Mouse (Mus musculus) heart, adult 2 months (tissue): ENCODE measurements around the gene 1700012B07Rik. TPM values are rescaled to one million over a fixed set of nuclear protein-coding genes. Genes with fewer than 3 reads are reported as not detected.

Experiments
- DNase-seq, 2 experiments: peaks; one replicate each; pipeline ENCODE4 v3.0.0; 2021
- H3K27ac ChIP-seq: fragments of 200-600 bp; 2 replicates; pipeline ENCODE4 v1.8.1; 2022
- H3K27me3 ChIP-seq: fragments of 200-500 bp; 2 replicates; pipeline ENCODE4 v1.6.1; 2012; ENCODE audit warnings: mild to moderate bottlenecking, low read length, inconsistent platforms, mixed read lengths; ENCODE audit not compliant: control insufficient read depth, insufficient read depth
- H3K36me3 ChIP-seq: fragments of 200-500 bp; 2 replicates; pipeline ENCODE4 v1.6.1; 2012; ENCODE audit warnings: low read length, inconsistent platforms; ENCODE audit not compliant: control insufficient read depth, insufficient read depth
- H3K4me1 ChIP-seq: fragments of 200-500 bp; 2 replicates; pipeline ENCODE4 v1.6.1; 2011; ENCODE audit warnings: low read length; ENCODE audit not compliant: control insufficient read depth, insufficient read depth
- H3K4me3 ChIP-seq: fragments of 200-600 bp; 2 replicates; pipeline ENCODE4 v1.8.1; 2022
- H3K79me2 ChIP-seq: fragments of 200-500 bp; replicated peaks from 2 replicates; pipeline ENCODE4 v1.6.1; 2012; ENCODE audit warnings: mild to moderate bottlenecking, inconsistent platforms, low read length, moderate library complexity, mixed read lengths; ENCODE audit not compliant: control insufficient read depth, insufficient read depth
- H3K9ac ChIP-seq: fragments of 200-500 bp; 2 replicates; pipeline ENCODE4 v1.6.1; 2012; ENCODE audit warnings: low read depth, mild to moderate bottlenecking, control low read depth, inconsistent platforms, low read length, mixed read lengths
- CTCF ChIP-seq: fragments of 200-600 bp; IDR thresholded peaks from 2 replicates; pipeline ENCODE4 v1.8.1; 2022; ENCODE audit warnings: antibody characterized with exemption, mild to moderate bottlenecking, moderate library complexity
- EP300 ChIP-seq: fragments of 200-500 bp; IDR thresholded peaks from 2 replicates; pipeline ENCODE4 v1.6.1; 2011; ENCODE audit warnings: low read depth, low read length, control low read depth; ENCODE audit not compliant: insufficient read depth
- POLR2A ChIP-seq: fragments of 200-500 bp; IDR thresholded peaks from 2 replicates; pipeline ENCODE4 v1.6.1; 2011; ENCODE audit warnings: mild to moderate bottlenecking, low read depth, low read length, control low read depth; ENCODE audit not compliant: insufficient read depth
- WGBS: fragments of 180-500 bp; shearing (Covaris S2); methylation state at CpG from one replicate; pipeline ENCODE4 v1.1.7; 2018; 5-methylcytosine and 5-hydroxymethylcytosine counted together
- intact Hi-C: fragments of 180-260 bp; cut with DNase I; formaldehyde crosslinking; loops from one replicate; pipeline ENCODE4 v1.15.1; 2025
- polyA plus RNA-seq: library from polyadenylated mRNA; depleted of rRNA; stranded (reverse); fragments of >200 nt; gene quantifications from 2 replicates; pipeline ENCODE4 v1.2.3, GENCODE M21; 2012; rRNA removed
- total RNA-seq, 2 experiments: library from RNA; stranded (reverse); gene quantifications; 2 replicates each; pipeline ENCODE4 v1.2.3; 2021

The 1700012B07Rik gene
- total and polyA plus RNA-seq, 3 experiments: not detected

GRCm38 (mm10) chr11:109737967-109738366 is 89.9 kb downstream of the 1700012B07Rik start:
- Histone ChIP-seq H3K27me3 (no peaks in the 10 kb centered on the region), H3K4me3 (no peak overlapping the region), H3K27ac (no peak overlapping the region), H3K9ac (no peak overlapping the region), H3K4me1 (no peaks in the 10 kb centered on the region), H3K79me2 (no peaks in the 10 kb centered on the region), H3K36me3 (no peaks in the 10 kb centered on the region)
- DNase-seq: no peak
- TF ChIP-seq CTCF: no peak
- TF ChIP-seq POLR2A: no peak
- no peak for TF ChIP-seq EP300
- WGBS: 57% methylated on average over 3 of the region's 3 CpGs
- intact Hi-C loops: no loop called here

Other genes with a start within 250 kb of the 1700012B07Rik start
- 100 to 1,000 TPM in 1 of 2 experiments, 10 to 100 TPM in 1; 92.3 to 110 TPM for gene Wipi1, start 216.1 kb downstream of the 1700012B07Rik start, total RNA-seq
- gene Wipi1, start 216.1 kb downstream of the 1700012B07Rik start, polyA plus RNA-seq: 74.6 and 85.7 TPM in 2 replicates
- 100 to 1,000 TPM; 363 to 378 TPM for gene Prkar1a, start 178.6 kb downstream of the 1700012B07Rik start, total RNA-seq
- 169 and 248 TPM in 2 replicates for gene Prkar1a, start 178.6 kb downstream of the 1700012B07Rik start, polyA plus RNA-seq
- 1 to 10 TPM; 5.8 to 6.3 TPM for gene Fam20a, start 105.8 kb downstream of the 1700012B07Rik start, total RNA-seq
- gene Fam20a, start 105.8 kb downstream of the 1700012B07Rik start, polyA plus RNA-seq: 6.1 and 7.9 TPM in 2 replicates
- gene Abca8b, start 167.8 kb upstream of the 1700012B07Rik start, total RNA-seq: 1 to 10 TPM; 6.9 to 8.8 TPM
- gene Abca8b, start 167.8 kb upstream of the 1700012B07Rik start, polyA plus RNA-seq: 2.9 and 6.9 TPM in 2 replicates